Mouse (Mus musculus) R1 (cell line): Measurements from ENCODE around the gene Olfr651.
"Not testable (repeated sequence)": the region's sequence is repeated elsewhere in the genome, so short reads cannot be mapped to it uniquely, and the experiment has no call there.

Source experiments
- DNase-seq: peaks from one replicate; pipeline ENCODE4 v3.0.0-alpha.2; 2018; ENCODE audit warnings: low read depth, low spot score

The Olfr651 gene

GRCm38 (mm10) chr7:104549833-104550232 is at the start of gene Olfr651:
Gene Olfr651, plus strand, starts transcription at chr7:104550133.
- DNase-seq = no peak

- not testable (repeated sequence) for DNase-seq
Observed at GRCm38 (mm10) chr7:104501186-104501585, 48.7 kb upstream of the Olfr651 start.

- DNase-seq = no peak
Observed at GRCm38 (mm10) chr7:104501589-104502371, 48.2 kb upstream of the Olfr651 start.

- DNase-seq = not testable (repeated sequence)
Observed at GRCm38 (mm10) chr7:104507421-104508065, 42.4 kb upstream of the Olfr651 start, which contains the start of gene Trim30d. Gene Trim30d, minus strand, starts transcription at chr7:104507849.

- DNase-seq = no peak
Observed at GRCm38 (mm10) chr7:104552700-104553099, 2.8 kb downstream of the Olfr651 start.

GRCm38 (mm10) chr7:104560601-104561000 is 10.7 kb downstream of the Olfr651 start, which contains the start of gene Olfr652:
Gene Olfr652, plus strand, starts transcription at chr7:104560901.
- no peak for DNase-seq

- DNase-seq = no peak
Observed at GRCm38 (mm10) chr7:104577014-104577413, 27.1 kb downstream of the Olfr651 start, which contains the start of gene Olfr653. Gene Olfr653, plus strand, starts transcription at chr7:104577314.

GRCm38 (mm10) chr7:104580846-104581245 is 30.9 kb downstream of the Olfr651 start:
- DNase-seq = no peak

GRCm38 (mm10) chr7:104581429-104581828 is 31.5 kb downstream of the Olfr651 start:
- DNase-seq = no peak

GRCm38 (mm10) chr7:104586725-104587124 is 36.8 kb downstream of the Olfr651 start, which contains the start of gene Olfr654:
Gene Olfr654, plus strand, starts transcription at chr7:104587025.
- DNase-seq = no peak

GRCm38 (mm10) chr7:104588274-104588673 is 38.3 kb downstream of the Olfr651 start:
- no peak for DNase-seq

GRCm38 (mm10) chr7:104601679-104602078 is 51.7 kb downstream of the Olfr651 start, which contains the start of gene Olfr655:
Gene Olfr655, minus strand, starts transcription at chr7:104601779.
- DNase-seq = no peak

GRCm38 (mm10) chr7:104603173-104603572 is 53.2 kb downstream of the Olfr651 start:
- DNase-seq = peak; percentile 55
